Mouse (Mus musculus): Measurements from ENCODE around the gene Rad51b. TPM values are rescaled to one million over a fixed set of nuclear protein-coding genes. Genes with fewer than 3 reads are reported as not detected.
A peak's percentile ranks its signal among the peaks of the same experiment; 100 is the strongest.

The Rad51b gene
- polyA plus RNA-seq, 1 experiment from 2014 or later: 8.0 TPM

GRCm38 (mm10) chr12:79501877-79502276 is 204.8 kb downstream of the Rad51b start:
- H3K27ac ChIP-seq (ENCODE audit: low read depth, low read length): no peak overlapping the region

GRCm38 (mm10) chr12:79502862-79503581 is 205.9 kb downstream of the Rad51b start:
- H3K4me2 ChIP-seq (ENCODE audit: low read depth, low read length, severe bottlenecking): no peak overlapping the region
- ATAC-seq (replicated peaks; ENCODE audit: low FRiP score) (no peak), DNase-seq (ENCODE audit: low spot score) (no peak)
- H3K9me3 ChIP-seq (ENCODE audit: control insufficient read depth, low read length): peaks cover 3% of the 10 kb centered on the region; the same call in 1 of the 2 replicates
- no peak overlapping the region for H3K4me3 ChIP-seq (ENCODE audit: low read depth, low read length)
- H3K4me1 ChIP-seq (replicated peaks; ENCODE audit: control insufficient read depth, insufficient read depth, low read length): peaks cover 9% of the 10 kb centered on the region; the same call in 1 of the 2 replicates
- 92% methylated on average over 11 of the region's 11 CpGs for WGBS
- H3K27me3 ChIP-seq (ENCODE audit: control insufficient read depth, insufficient read depth, low read length): no peaks in the 10 kb centered on the region
- no peak overlapping the region for H3K9ac ChIP-seq (ENCODE audit: low read length)
- H3K36me3 ChIP-seq (ENCODE audit: control insufficient read depth, insufficient read depth, low read length): no peaks in the 10 kb centered on the region
- H3K27ac ChIP-seq (ENCODE audit: low read depth, low read length): peak overlapping the region; percentile 42; the same call in 1 of the 2 replicates

More at GRCm38 (mm10) chr12:79501877-79502276, 204.8 kb downstream of the Rad51b start:
- no peaks in the 10 kb centered on the region for H3K36me3 ChIP-seq (ENCODE audit: control insufficient read depth, insufficient read depth, low read length)
- H3K4me2 ChIP-seq (ENCODE audit: low read depth, low read length, severe bottlenecking): no peak overlapping the region
- DNase-seq (ENCODE audit: low spot score) (no peak), ATAC-seq (replicated peaks; ENCODE audit: low FRiP score) (no peak)
- peaks cover 5% of the 10 kb centered on the region; the same call in 1 of the 2 replicates for H3K4me1 ChIP-seq (replicated peaks; ENCODE audit: control insufficient read depth, insufficient read depth, low read length)
- H3K9ac ChIP-seq (ENCODE audit: low read length): no peak overlapping the region
- no peak overlapping the region for H3K4me3 ChIP-seq (ENCODE audit: low read depth, low read length)
- peaks cover 3% of the 10 kb centered on the region; the same call in 1 of the 2 replicates for H3K9me3 ChIP-seq (ENCODE audit: control insufficient read depth, low read length)
- 72% methylated on average over 3 of the region's 3 CpGs for WGBS
- H3K27me3 ChIP-seq (ENCODE audit: control insufficient read depth, insufficient read depth, low read length): no peaks in the 10 kb centered on the region

GRCm38 (mm10) chr12:79503582-79504515 is 206.8 kb downstream of the Rad51b start:
- peak overlapping the region; percentile 42 for H3K27ac ChIP-seq (ENCODE audit: low read depth, low read length)
- H3K9ac ChIP-seq (ENCODE audit: low read length): no peak overlapping the region
- H3K4me3 ChIP-seq (ENCODE audit: low read depth, low read length): no peak overlapping the region
- H3K4me2 ChIP-seq (ENCODE audit: low read depth, low read length, severe bottlenecking): no peak overlapping the region
- H3K36me3 ChIP-seq (ENCODE audit: control insufficient read depth, insufficient read depth, low read length): no peaks in the 10 kb centered on the region
- DNase-seq (ENCODE audit: low spot score) (peak; percentile 82), ATAC-seq (replicated peaks; ENCODE audit: low FRiP score) (peak; percentile 94)
- WGBS: 67% methylated on average over 3 of the region's 3 CpGs
- H3K9me3 ChIP-seq (ENCODE audit: control insufficient read depth, low read length): peaks cover 3% of the 10 kb centered on the region; the same call in 1 of the 2 replicates
- no peaks in the 10 kb centered on the region for H3K27me3 ChIP-seq (ENCODE audit: control insufficient read depth, insufficient read depth, low read length)
- peaks cover 9% of the 10 kb centered on the region; the same call in 1 of the 2 replicates for H3K4me1 ChIP-seq (replicated peaks; ENCODE audit: control insufficient read depth, insufficient read depth, low read length)

GRCm38 (mm10) chr12:79504641-79505040 is 207.6 kb downstream of the Rad51b start:
- Histone ChIP-seq H3K9me3 (ENCODE audit: control insufficient read depth, low read length) (peaks cover 3% of the 10 kb centered on the region; the same call in 1 of the 2 replicates), H3K27ac (ENCODE audit: low read depth, low read length) (peak overlapping the region; percentile 62), H3K4me2 (ENCODE audit: low read depth, low read length, severe bottlenecking) (no peak overlapping the region), H3K27me3 (ENCODE audit: control insufficient read depth, insufficient read depth, low read length) (no peaks in the 10 kb centered on the region), H3K36me3 (ENCODE audit: control insufficient read depth, insufficient read depth, low read length) (no peaks in the 10 kb centered on the region), H3K9ac (ENCODE audit: low read length) (no peak overlapping the region), H3K4me3 (ENCODE audit: low read depth, low read length) (no peak overlapping the region), H3K4me1 (replicated peaks; ENCODE audit: control insufficient read depth, insufficient read depth, low read length) (peaks cover 9% of the 10 kb centered on the region; the same call in 1 of the 2 replicates)
- DNase-seq (ENCODE audit: low spot score) (no peak), ATAC-seq (replicated peaks; ENCODE audit: low FRiP score) (peak; percentile 28; the same call in 1 of the 2 replicates)
- 6% methylated on average over 1 of the region's 1 CpGs for WGBS

GRCm38 (mm10) chr12:79506421-79506820 is 209.3 kb downstream of the Rad51b start:
- 82% methylated on average over 4 of the region's 4 CpGs for WGBS
- peaks cover 9% of the 10 kb centered on the region; the same call in 1 of the 2 replicates for H3K4me1 ChIP-seq (replicated peaks; ENCODE audit: control insufficient read depth, insufficient read depth, low read length)

GRCm38 (mm10) chr12:79507141-79507681 is 210.1 kb downstream of the Rad51b start:
- DNase-seq (ENCODE audit: low spot score) (no peak), ATAC-seq (replicated peaks; ENCODE audit: low FRiP score) (no peak)
- Histone ChIP-seq H3K4me3 (ENCODE audit: low read depth, low read length) (no peak overlapping the region), H3K27ac (ENCODE audit: low read depth, low read length) (0 out of 2 replicates have a peak overlapping the region, but pooled peaks have one; percentile 6), H3K9me3 (ENCODE audit: control insufficient read depth, low read length) (no peaks in the 10 kb centered on the region), H3K36me3 (ENCODE audit: control insufficient read depth, insufficient read depth, low read length) (no peaks in the 10 kb centered on the region), H3K4me2 (ENCODE audit: low read depth, low read length, severe bottlenecking) (no peak overlapping the region), H3K9ac (ENCODE audit: low read length) (no peak overlapping the region), H3K4me1 (replicated peaks; ENCODE audit: control insufficient read depth, insufficient read depth, low read length) (peaks cover 10% of the 10 kb centered on the region; the same call in 1 of the 2 replicates), H3K27me3 (ENCODE audit: control insufficient read depth, insufficient read depth, low read length) (no peaks in the 10 kb centered on the region)
- 26% methylated on average over 8 of the region's 8 CpGs for WGBS

More at GRCm38 (mm10) chr12:79506421-79506820, 209.3 kb downstream of the Rad51b start:
- Histone ChIP-seq H3K9me3 (ENCODE audit: control insufficient read depth, low read length) (no peaks in the 10 kb centered on the region), H3K27ac (ENCODE audit: low read depth, low read length) (no peak overlapping the region), H3K4me2 (ENCODE audit: low read depth, low read length, severe bottlenecking) (no peak overlapping the region), H3K4me3 (ENCODE audit: low read depth, low read length) (no peak overlapping the region), H3K36me3 (ENCODE audit: control insufficient read depth, insufficient read depth, low read length) (no peaks in the 10 kb centered on the region), H3K27me3 (ENCODE audit: control insufficient read depth, insufficient read depth, low read length) (no peaks in the 10 kb centered on the region), H3K9ac (ENCODE audit: low read length) (no peak overlapping the region)
- ATAC-seq (replicated peaks; ENCODE audit: low FRiP score): no peak
- DNase-seq (ENCODE audit: low spot score): no peak

- peaks cover 6% of the 10 kb centered on the region; the same call in 1 of the 2 replicates for H3K4me1 ChIP-seq (replicated peaks; ENCODE audit: control insufficient read depth, insufficient read depth, low read length)
- H3K9me3 ChIP-seq (ENCODE audit: control insufficient read depth, low read length): no peaks in the 10 kb centered on the region
- no peak overlapping the region for H3K4me2 ChIP-seq (ENCODE audit: low read depth, low read length, severe bottlenecking)
- no peak overlapping the region for H3K27ac ChIP-seq (ENCODE audit: low read depth, low read length)
- WGBS: 71% methylated on average over 11 of the region's 11 CpGs
- ATAC-seq (replicated peaks; ENCODE audit: low FRiP score): no peak
- H3K4me3 ChIP-seq (ENCODE audit: low read depth, low read length): no peak overlapping the region
- 0 out of 2 replicates have a peak overlapping the region, but pooled peaks have one; percentile 3 for H3K9ac ChIP-seq (ENCODE audit: low read length)
- no peaks in the 10 kb centered on the region for H3K27me3 ChIP-seq (ENCODE audit: control insufficient read depth, insufficient read depth, low read length)
- H3K36me3 ChIP-seq (ENCODE audit: control insufficient read depth, insufficient read depth, low read length): no peaks in the 10 kb centered on the region
- no peak for DNase-seq (ENCODE audit: low spot score)
These were observed 214.5 kb downstream of the Rad51b start for GRCm38 (mm10) chr12:79511454-79512204.
